7 mouse cellular contexts compared by ENCODE assay signal in genomic region chr2:70825371-70826051, GRCm38 (mm10). TPM values are rescaled to one million over a fixed set of nuclear protein-coding genes. Genes with fewer than 3 reads are reported as not detected.
A peak's percentile ranks its signal among the peaks of the same experiment; 100 is the strongest.
DNase-seq lines count a peak whose midpoint lies in the region; ATAC-seq lines count a peak whose summit lies in the region.

TSS of gene Tlk1 (minus strand) at chr2:70825728.

- peak within 1 kb of the TSS; percentile 98 for H3K9ac ChIP-seq in intestine, embryonic 16.5 days (ENCODE audit: low read depth, low read length)
- peak within 1 kb of the TSS; percentile 99 for H3K9ac ChIP-seq in limb, embryonic 12.5 days (replicated peaks)
- peak within 1 kb of the TSS; percentile 94 for H3K9ac ChIP-seq in midbrain, embryonic 14.5 days (replicated peaks; ENCODE audit: low read length)

- peak; percentile 90 for DNase-seq in adrenal gland, postnatal 10 days
- peak; percentile 91 for DNase-seq in embryo, embryonic 10.5 days (ENCODE audit: low spot score)
- no peak for DNase-seq in gonadal fat pad, adult 2 months (ENCODE audit: low read depth)
- DNase-seq in midbrain, embryonic 14.5 days: peak; percentile 96
- peak; percentile 70 to 75 for DNase-seq in spleen, adult 18-20 months

- under 1% methylated on average over 80 of the region's 118 CpGs for WGBS in intestine, embryonic 16.5 days
- 1% methylated on average over 43 of the region's 118 CpGs for WGBS in limb, embryonic 12.5 days
- WGBS in midbrain, embryonic 14.5 days: under 1% methylated on average over 88 of the region's 118 CpGs

- no peaks in the 10 kb centered on the region for H3K36me3 ChIP-seq in intestine, embryonic 16.5 days (ENCODE audit: control insufficient read depth, insufficient read depth, low read length)
- H3K36me3 ChIP-seq in limb, embryonic 12.5 days: no peaks in the 10 kb centered on the region
- H3K36me3 ChIP-seq in midbrain, embryonic 14.5 days (ENCODE audit: control insufficient read depth, insufficient read depth, low read length): no peaks in the 10 kb centered on the region

- peaks cover 8% of the 10 kb centered on the region; the same call in 1 of the 2 replicates for H3K4me1 ChIP-seq in intestine, embryonic 16.5 days (ENCODE audit: control insufficient read depth, insufficient read depth, low read length)
- H3K4me1 ChIP-seq in limb, embryonic 12.5 days (replicated peaks): peaks cover 14% of the 10 kb centered on the region
- H3K4me1 ChIP-seq in midbrain, embryonic 14.5 days (ENCODE audit: control insufficient read depth, insufficient read depth, low read length): peaks cover 8% of the 10 kb centered on the region; the same call in 1 of the 2 replicates

- H3K27ac ChIP-seq in intestine, embryonic 16.5 days (ENCODE audit: low read length): peak within 1 kb of the TSS; percentile 100
- peak within 1 kb of the TSS; percentile 100 for H3K27ac ChIP-seq in limb, embryonic 12.5 days
- peak within 1 kb of the TSS; percentile 99 for H3K27ac ChIP-seq in midbrain, embryonic 14.5 days (replicated peaks; ENCODE audit: low read depth, low read length)

- no peaks in the 10 kb centered on the region for H3K9me3 ChIP-seq in intestine, embryonic 16.5 days (ENCODE audit: control insufficient read depth, low read length)
- H3K9me3 ChIP-seq in limb, embryonic 12.5 days: no peaks in the 10 kb centered on the region
- H3K9me3 ChIP-seq in midbrain, embryonic 14.5 days (ENCODE audit: control insufficient read depth, low read length): no peaks in the 10 kb centered on the region

- H3K27me3 ChIP-seq in intestine, embryonic 16.5 days (replicated peaks; ENCODE audit: control insufficient read depth, insufficient read depth, low read length): no peaks in the 10 kb centered on the region
- H3K27me3 ChIP-seq in limb, embryonic 12.5 days: no peaks in the 10 kb centered on the region
- H3K27me3 ChIP-seq in midbrain, embryonic 14.5 days (ENCODE audit: control insufficient read depth, insufficient read depth, low read length): no peaks in the 10 kb centered on the region

- peak within 1 kb of the TSS; percentile 54 for H3K4me2 ChIP-seq in intestine, embryonic 16.5 days (ENCODE audit: low read depth, low read length)
- peak within 1 kb of the TSS; percentile 69 for H3K4me2 ChIP-seq in limb, embryonic 12.5 days
- peak within 1 kb of the TSS; percentile 73 for H3K4me2 ChIP-seq in midbrain, embryonic 14.5 days (ENCODE audit: low read length)

- ATAC-seq in intestine, embryonic 16.5 days: peak; percentile 91
- peak; percentile 79 for ATAC-seq in limb, embryonic 12.5 days (ENCODE audit: insufficient number of reproducible peaks, insufficient read depth, low FRiP score, low TSS enrichment, low read depth)
- peak; percentile 89 for ATAC-seq in midbrain, embryonic 14.5 days (ENCODE audit: low FRiP score, low TSS enrichment)

- peak within 1 kb of the TSS; percentile 88 for H3K4me3 ChIP-seq in intestine, embryonic 16.5 days (ENCODE audit: low read length)
- H3K4me3 ChIP-seq in limb, embryonic 12.5 days (replicated peaks): peak within 1 kb of the TSS; percentile 87
- peak within 1 kb of the TSS; percentile 88 for H3K4me3 ChIP-seq in midbrain, embryonic 14.5 days (replicated peaks; ENCODE audit: low read depth, low read length)

RNA-seq across cellular contexts. Expression of gene Tlk1, which starts in this region (rescaled TPM):
- 10 to 100 TPM; 47.4 to 56.7 TPM for total RNA-seq in adrenal gland, postnatal 10 days (2021)
- polyA plus RNA-seq in gonadal fat pad, adult 2 months (2012; rRNA removed): 14.1 and 19.8 TPM in 2 replicates
- 20.2 and 22.6 TPM in 2 replicates for polyA plus RNA-seq in intestine, embryonic 16.5 days (2015; fragmentation: Nextera tagmentation; extraction: Ambion mirVana)
- polyA plus RNA-seq in limb, embryonic 12.5 days (2016; fragmentation: Nextera tagmentation; extraction: Ambion mirVana): 36.7 and 46.8 TPM in 2 replicates
- polyA plus RNA-seq in midbrain, embryonic 14.5 days (2014; fragmentation: Nextera tagmentation; extraction: Ambion mirVana): 23.6 and 27.5 TPM in 2 replicates
